Mouse (Mus musculus): ENCODE measurements around the gene Cxcl14. TPM values are rescaled to one million over a fixed set of nuclear protein-coding genes. Genes with fewer than 3 reads are reported as not detected.

Gene Cxcl14
- polyA plus RNA-seq, 1 experiment: not detected

DNA sequence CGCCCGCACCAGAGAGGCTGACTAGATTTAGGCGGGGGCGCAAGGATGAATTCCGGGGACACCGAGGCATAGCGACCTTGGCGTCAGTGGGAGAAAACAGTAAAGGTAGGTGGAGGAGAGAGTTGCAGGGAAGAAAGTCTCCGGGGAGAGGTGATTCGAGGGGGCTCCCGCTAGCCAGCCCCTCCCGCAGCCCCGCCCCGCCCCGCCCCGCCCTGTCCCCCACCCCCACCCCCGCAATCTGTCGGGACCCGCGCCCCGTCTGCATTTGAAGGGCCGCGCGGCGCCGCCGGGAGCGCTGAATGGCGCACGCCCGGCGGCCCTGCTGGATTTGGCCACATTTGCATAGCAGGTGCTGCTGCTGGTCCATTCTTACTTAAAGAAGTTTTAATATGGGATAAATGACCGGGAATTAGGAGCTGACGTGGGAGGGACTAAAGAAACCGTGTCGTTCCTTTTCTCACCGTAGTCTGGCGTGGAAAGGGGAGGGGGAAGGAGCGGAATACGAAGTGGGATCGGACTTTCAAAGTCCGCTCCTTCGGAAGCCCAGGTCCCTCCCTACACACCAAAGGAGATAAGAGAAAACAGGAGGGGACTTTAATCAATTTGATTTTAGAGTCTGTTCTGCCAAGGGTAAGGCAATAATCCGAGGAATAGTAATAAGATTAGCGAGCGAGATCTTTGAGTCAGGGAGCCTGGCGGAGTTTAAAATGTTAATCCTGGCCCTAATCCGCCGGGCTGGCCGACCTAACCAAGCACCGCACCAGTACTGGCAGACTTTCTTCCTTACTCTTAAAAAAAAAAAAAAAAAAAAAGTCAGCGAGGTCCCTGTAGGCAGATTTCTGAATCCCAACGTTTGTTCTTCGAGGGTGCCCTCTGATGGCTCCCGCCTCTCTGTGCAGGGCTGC, 37.1 kb downstream of the Cxcl14 start:
- H3K4me3 ChIP-seq (ENCODE audit: insufficient read depth, low read depth, low read length): no peak overlapping the region
- 1% methylated on average over 55 of the region's 55 CpGs for WGBS
- TF ChIP-seq CTCF (IDR thresholded peaks at IDR 0.05; ENCODE audit: insufficient read depth, low read depth, low read length) (no peak), POLR2A (IDR thresholded peaks at IDR 0.05; ENCODE audit: insufficient read depth, low read depth, low read length) (no peak)
- H3K4me1 ChIP-seq (ENCODE audit: control insufficient read depth, insufficient read depth, low read length): peaks cover 4% of the 10 kb centered on the region; the same call in 1 of the 2 replicates
- H3K27ac ChIP-seq (ENCODE audit: insufficient read depth, low read depth, low read length): no peak overlapping the region

DNA sequence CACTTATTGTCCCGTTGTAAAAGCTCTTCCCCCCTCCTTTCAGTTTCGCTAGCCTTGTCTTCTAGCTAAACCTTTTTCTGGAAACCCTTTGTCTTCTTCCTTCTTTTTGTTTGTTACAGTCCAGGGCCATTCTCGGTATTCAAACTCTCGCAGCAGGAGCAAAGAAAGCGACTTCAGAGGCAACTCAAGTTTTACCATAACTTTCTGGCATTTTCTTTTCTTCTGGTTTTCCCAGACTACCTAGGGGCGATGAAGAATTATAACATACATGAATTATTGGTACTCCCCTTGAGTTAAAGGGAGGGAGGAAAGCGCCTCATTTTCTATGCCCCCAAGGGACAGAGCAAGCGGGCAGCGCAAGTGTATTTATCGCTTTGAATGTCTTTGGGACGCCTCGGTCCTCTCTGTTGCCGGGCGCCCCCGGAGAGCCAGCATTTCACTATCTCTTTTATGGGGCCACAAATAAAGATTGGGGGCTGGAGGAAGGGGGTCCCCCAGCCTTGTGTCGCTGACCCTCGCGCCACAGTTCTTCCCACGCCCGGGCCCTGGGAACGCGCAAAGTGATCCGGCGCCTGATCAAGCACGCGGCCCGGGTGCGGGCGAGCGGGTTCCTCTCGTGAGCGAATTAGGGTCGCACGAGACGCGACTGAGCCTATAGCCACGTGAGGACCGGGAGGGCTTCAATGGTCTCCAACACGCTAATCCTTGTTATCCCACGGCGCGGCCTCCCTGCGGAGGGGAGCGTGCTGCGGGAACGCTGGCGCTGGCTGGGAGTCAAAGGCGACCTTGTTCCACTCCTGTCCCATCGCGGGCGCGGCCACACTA, 37.9 kb downstream of the Cxcl14 start:
- Histone ChIP-seq H3K27ac (ENCODE audit: insufficient read depth, low read depth, low read length) (no peak overlapping the region), H3K4me3 (ENCODE audit: insufficient read depth, low read depth, low read length) (no peak overlapping the region), H3K4me1 (ENCODE audit: control insufficient read depth, insufficient read depth, low read length) (peaks cover 4% of the 10 kb centered on the region; the same call in 1 of the 2 replicates)
- TF ChIP-seq POLR2A (IDR thresholded peaks at IDR 0.05; ENCODE audit: insufficient read depth, low read depth, low read length): no peak
- no peak for TF ChIP-seq CTCF (IDR thresholded peaks at IDR 0.05; ENCODE audit: insufficient read depth, low read depth, low read length)
- WGBS: 2% methylated on average over 52 of the region's 52 CpGs

DNA sequence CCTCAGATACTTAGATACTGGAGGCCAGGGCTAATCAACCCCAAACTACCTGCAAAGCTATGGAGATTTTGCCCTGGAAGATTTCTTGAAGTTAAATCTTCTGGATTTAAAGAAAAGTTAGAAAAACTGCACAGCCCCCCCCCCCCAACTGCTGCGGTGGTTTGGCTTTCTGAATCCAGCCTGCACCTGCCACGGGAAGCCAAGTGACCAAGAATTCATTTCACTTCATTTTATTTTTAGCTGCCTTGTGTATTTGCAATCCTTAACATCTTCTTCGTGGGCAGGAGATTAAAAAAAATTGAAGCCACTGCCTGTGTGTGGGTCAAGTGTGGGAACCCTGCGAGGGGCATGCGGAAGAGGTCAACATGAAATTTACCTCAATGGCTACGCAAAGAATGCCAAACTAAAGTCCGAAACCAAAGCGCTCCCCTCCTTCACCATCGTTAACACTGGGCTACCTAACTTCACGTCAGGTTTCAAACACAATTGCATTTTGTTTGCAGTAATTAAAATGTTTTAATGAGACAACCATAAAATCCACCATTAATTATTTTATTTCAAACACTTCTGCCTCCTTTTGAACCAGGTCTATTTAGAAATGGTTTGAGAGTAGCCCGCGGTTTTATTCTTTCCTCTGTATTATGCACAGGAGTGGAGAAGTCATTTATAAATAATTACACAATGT, 38.7 kb downstream of the Cxcl14 start:
- TF ChIP-seq CTCF (IDR thresholded peaks at IDR 0.05; ENCODE audit: insufficient read depth, low read depth, low read length) (no peak), POLR2A (IDR thresholded peaks at IDR 0.05; ENCODE audit: insufficient read depth, low read depth, low read length) (no peak)
- no peak overlapping the region for H3K4me3 ChIP-seq (ENCODE audit: insufficient read depth, low read depth, low read length)
- WGBS: 21% methylated on average over 12 of the region's 12 CpGs
- H3K4me1 ChIP-seq (ENCODE audit: control insufficient read depth, insufficient read depth, low read length): peaks cover 4% of the 10 kb centered on the region; the same call in 1 of the 2 replicates
- no peak overlapping the region for H3K27ac ChIP-seq (ENCODE audit: insufficient read depth, low read depth, low read length)

- TF ChIP-seq POLR2A (IDR thresholded peaks at IDR 0.05; ENCODE audit: insufficient read depth, low read depth, low read length) (no peak), CTCF (IDR thresholded peaks at IDR 0.05; ENCODE audit: insufficient read depth, low read depth, low read length) (no peak)
- Histone ChIP-seq H3K4me3 (ENCODE audit: insufficient read depth, low read depth, low read length) (no peak overlapping the region), H3K27ac (ENCODE audit: insufficient read depth, low read depth, low read length) (no peak overlapping the region), H3K4me1 (ENCODE audit: control insufficient read depth, insufficient read depth, low read length) (peaks cover 10% of the 10 kb centered on the region)
- WGBS: 28% methylated on average over 14 of the region's 14 CpGs
Observed at GRCm38 (mm10) chr13:56256716-56257299, 39.5 kb downstream of the Cxcl14 start.

DNA sequence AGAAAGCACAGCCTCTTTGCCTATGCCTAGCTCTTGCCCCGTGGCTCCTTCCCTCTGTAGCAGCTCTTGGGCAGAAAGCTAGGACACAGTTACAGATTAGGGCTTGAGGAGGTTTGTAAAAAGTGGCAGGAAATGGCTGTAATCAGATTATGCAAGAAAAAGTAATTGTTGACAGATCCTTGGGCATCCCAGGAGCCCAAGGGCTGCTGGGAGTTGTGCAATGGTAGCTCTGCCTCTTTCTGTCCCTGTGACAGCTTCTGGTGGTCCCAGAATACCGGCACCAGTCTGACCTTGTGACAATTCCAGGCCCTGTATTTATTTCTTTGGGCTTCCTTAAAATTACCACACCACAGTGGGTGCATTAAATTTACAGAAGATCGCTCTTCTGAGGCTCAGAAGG, 43.0 kb downstream of the Cxcl14 start:
- Histone ChIP-seq H3K4me3 (ENCODE audit: insufficient read depth, low read depth, low read length) (no peak overlapping the region), H3K4me1 (ENCODE audit: control insufficient read depth, insufficient read depth, low read length) (peaks cover 10% of the 10 kb centered on the region), H3K27ac (ENCODE audit: insufficient read depth, low read depth, low read length) (no peak overlapping the region)
- 84% methylated on average over 3 of the region's 3 CpGs for WGBS
- TF ChIP-seq POLR2A (IDR thresholded peaks at IDR 0.05; ENCODE audit: insufficient read depth, low read depth, low read length) (no peak), CTCF (IDR thresholded peaks at IDR 0.05; ENCODE audit: insufficient read depth, low read depth, low read length) (no peak)

GRCm38 (mm10) chr13:56252783-56253182, 43.6 kb downstream of the Cxcl14 start:
- Histone ChIP-seq H3K27ac (ENCODE audit: insufficient read depth, low read depth, low read length) (no peak overlapping the region), H3K4me1 (ENCODE audit: control insufficient read depth, insufficient read depth, low read length) (peaks cover 10% of the 10 kb centered on the region), H3K4me3 (ENCODE audit: insufficient read depth, low read depth, low read length) (no peak overlapping the region)
- 17% methylated on average over 8 of the region's 8 CpGs for WGBS
- TF ChIP-seq POLR2A (IDR thresholded peaks at IDR 0.05; ENCODE audit: insufficient read depth, low read depth, low read length) (no peak), CTCF (IDR thresholded peaks at IDR 0.05; ENCODE audit: insufficient read depth, low read depth, low read length) (no peak)

GRCm38 (mm10) chr13:56251924-56252619, 44.3 kb downstream of the Cxcl14 start, which contains the start of gene Neurog1:
Gene Neurog1, minus strand, starts transcription at chr13:56252163.
- no peak within 1 kb of the TSS for H3K4me3 ChIP-seq (ENCODE audit: insufficient read depth, low read depth, low read length)
- no peak within 1 kb of the TSS for H3K27ac ChIP-seq (ENCODE audit: insufficient read depth, low read depth, low read length)
- 2% methylated on average over 65 of the region's 65 CpGs for WGBS
- peaks cover 10% of the 10 kb centered on the region for H3K4me1 ChIP-seq (ENCODE audit: control insufficient read depth, insufficient read depth, low read length)
- TF ChIP-seq POLR2A (IDR thresholded peaks at IDR 0.05; ENCODE audit: insufficient read depth, low read depth, low read length) (no peak), CTCF (IDR thresholded peaks at IDR 0.05; ENCODE audit: insufficient read depth, low read depth, low read length) (no peak)

All from olfactory bulb, adult 2 months (tissue).